Mouse (Mus musculus): ENCODE data around the gene A930009A15Rik.

Gene A930009A15Rik

GRCm38 (mm10) chr10:115569712-115570491 lies at the start of gene A930009A15Rik:
TSS of gene A930009A15Rik (plus strand) at chr10:115569986.
- no peak for DNase-seq (ENCODE audit: low spot score)

DNA sequence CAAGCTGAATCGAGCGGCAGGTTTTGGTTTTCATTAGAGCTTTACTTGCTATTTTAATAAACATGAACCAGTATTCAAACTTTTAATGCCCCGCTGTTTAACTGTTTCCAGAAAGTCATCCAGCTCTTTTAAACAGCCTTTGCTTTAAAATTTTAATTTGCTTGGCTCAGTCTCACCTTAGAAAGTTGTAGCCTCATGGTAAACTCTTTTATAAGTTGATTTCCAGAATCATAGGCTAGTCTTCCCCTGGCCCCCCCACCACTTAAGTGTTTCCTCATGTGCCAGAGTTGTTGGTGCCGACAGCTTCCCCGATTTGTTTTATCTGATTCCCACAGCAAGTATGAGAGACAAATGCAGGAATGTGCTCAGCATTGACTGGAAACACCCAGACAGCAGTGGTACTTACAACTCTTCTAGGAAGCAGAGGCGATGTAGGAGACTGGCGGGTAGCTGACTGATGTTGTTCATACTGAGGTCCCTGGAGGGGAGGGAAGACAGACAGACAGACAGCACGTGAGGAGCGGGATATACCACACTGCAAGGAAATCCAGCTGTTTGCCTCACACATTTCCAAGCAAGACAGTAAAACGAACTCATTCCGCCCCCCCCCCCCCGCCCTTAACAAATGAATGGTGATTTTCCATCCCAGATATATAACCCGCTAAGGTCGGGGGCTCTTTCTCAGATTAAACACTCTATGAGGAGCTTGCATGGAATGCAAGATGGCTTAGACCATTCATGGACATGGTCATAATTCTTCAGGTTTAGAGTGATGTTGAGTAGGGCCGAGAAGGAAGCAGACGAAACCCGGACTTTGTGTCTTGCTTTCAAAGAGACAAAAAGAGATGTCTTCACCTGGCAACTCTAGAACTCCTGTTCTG lies 49.3 kb upstream of the A930009A15Rik start:
- DNase-seq (ENCODE audit: low spot score) = no peak

DNA sequence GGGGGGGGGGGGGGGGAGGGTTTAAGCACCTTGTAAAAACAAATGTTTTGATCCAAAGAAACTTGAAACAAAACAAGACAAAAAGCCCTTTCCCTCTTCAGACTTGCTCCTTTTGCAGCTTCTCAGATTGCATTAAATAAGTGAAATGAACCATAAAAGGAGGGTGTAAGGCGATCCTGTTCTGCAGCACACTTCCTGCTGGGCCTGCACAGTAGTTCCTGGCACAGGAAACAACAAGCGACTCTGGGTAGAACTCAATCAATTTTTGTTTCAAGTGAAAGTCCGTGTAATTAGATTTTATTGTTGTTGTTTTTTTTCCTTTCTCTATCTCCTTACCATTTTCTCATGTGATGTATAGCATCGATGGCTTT lies 48.7 kb upstream of the A930009A15Rik start:
- DNase-seq (ENCODE audit: low spot score) = no peak

DNA sequence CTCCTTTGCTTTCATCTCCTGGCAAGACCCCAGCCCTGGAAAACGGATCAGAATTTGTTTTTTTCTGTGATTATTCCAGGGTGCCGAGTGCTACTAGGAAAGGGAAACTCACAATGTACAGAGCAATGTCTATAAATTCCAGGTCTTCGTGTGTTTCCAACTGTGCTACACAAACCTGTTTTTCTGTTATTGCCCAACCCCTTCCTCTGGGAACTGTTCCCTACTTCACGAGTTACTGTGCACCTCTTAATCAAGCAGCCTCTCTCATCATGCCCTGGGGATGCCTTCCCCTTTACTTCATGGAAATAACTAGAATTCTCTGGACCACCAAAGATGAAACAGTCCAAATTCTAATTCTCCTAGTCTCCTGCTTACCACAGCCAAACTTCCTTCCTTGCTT lies 40.9 kb upstream of the A930009A15Rik start:
- no peak for DNase-seq (ENCODE audit: low spot score)

GRCm38 (mm10) chr10:115529768-115530167 lies 40.0 kb upstream of the A930009A15Rik start:
- DNase-seq (ENCODE audit: low spot score) = no peak

- DNase-seq (ENCODE audit: low spot score) = no peak
These were observed 39.0 kb upstream of the A930009A15Rik start for GRCm38 (mm10) chr10:115530746-115531145.

DNA sequence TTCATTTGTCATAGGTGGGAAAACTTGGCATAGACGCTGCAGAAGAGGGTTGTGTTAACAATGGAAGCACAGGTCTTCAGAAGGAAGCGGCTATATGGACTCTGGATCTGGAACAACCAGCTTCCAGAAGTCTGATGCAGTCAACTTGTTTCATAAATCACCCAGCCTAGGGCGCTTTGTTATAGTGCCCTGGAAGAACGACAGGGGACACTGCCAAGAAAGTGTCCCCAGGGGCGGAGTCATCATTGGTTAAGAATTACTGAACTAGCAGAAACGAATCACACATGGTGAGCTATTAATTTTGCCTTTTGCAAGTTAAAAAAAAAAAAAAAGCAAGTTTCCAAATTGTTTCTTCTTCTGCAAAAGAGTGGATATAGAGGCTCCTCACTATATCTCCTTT lies 26.9 kb upstream of the A930009A15Rik start:
- no peak for DNase-seq (ENCODE audit: low spot score)

- DNase-seq (ENCODE audit: low spot score) = no peak
These were observed 19.5 kb upstream of the A930009A15Rik start for GRCm38 (mm10) chr10:115550253-115550652.

DNA sequence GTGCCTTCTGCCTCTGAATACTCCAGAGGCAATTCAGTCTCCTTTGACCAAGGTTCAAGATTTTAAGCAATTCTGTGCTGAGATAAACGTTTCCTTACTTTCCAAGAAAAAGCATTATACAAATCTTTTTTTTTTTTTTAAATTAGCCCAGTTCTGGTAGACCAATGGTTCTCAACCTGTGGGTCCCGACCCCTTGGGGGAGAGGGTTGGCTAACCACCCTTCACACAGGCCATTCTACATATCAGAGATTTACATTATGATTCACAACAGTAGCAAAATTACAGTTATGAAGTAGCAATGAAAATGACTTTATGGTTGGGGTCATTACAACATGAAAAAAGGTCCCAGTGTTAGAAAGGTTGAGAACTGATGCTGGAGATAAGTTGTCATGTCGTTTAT lies 18.7 kb upstream of the A930009A15Rik start:
- no peak for DNase-seq (ENCODE audit: low spot score)

DNA sequence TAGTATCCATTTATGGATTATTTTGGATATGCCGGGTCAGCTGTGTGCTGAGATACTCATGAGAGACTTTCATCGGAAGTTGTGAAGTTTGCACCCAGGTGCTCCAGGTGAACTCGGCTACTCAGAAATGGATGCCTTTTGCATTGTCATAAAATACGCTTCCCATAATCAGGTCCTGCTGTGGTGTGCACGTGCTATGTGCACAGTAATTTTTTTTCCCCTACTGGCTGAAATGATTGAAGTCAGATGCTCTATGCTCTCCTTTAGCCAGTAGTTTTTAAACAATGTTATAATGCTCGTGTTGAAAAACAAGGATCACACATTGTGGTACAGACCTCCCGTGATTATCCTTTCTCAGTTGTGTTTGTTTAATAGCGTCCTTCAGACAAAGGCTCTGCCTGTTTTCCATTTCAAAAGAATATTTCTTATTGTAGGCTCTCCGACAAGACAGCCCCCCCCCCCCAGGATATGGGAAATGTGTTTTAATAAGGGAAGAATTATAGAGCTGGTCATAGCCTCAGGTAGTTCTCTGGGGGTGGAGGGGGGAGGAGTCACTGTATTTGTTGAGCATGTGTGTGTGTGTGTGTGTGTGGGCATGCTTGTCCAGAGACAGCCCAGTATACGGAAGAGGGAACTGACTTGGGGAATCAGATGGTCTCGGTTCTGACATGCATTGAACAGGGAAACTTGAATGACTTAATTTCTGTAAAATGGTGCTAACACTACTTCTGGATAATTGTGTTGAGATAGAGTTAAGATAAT lies 16.3 kb upstream of the A930009A15Rik start:
- DNase-seq (ENCODE audit: low spot score) = no peak

- no peak for DNase-seq (ENCODE audit: low spot score)
These were observed 14.5 kb upstream of the A930009A15Rik start for GRCm38 (mm10) chr10:115555191-115555765.

GRCm38 (mm10) chr10:115556738-115557242 lies 13.0 kb upstream of the A930009A15Rik start:
- DNase-seq (ENCODE audit: low spot score) = no peak

- DNase-seq (ENCODE audit: low spot score) = no peak
These were observed 8.5 kb upstream of the A930009A15Rik start for GRCm38 (mm10) chr10:115561136-115561880.

- no peak for DNase-seq (ENCODE audit: low spot score)
These were observed 6.7 kb upstream of the A930009A15Rik start for GRCm38 (mm10) chr10:115562911-115563686.

GRCm38 (mm10) chr10:115563961-115564360 lies 5.8 kb upstream of the A930009A15Rik start:
- DNase-seq (ENCODE audit: low spot score) = no peak

DNA sequence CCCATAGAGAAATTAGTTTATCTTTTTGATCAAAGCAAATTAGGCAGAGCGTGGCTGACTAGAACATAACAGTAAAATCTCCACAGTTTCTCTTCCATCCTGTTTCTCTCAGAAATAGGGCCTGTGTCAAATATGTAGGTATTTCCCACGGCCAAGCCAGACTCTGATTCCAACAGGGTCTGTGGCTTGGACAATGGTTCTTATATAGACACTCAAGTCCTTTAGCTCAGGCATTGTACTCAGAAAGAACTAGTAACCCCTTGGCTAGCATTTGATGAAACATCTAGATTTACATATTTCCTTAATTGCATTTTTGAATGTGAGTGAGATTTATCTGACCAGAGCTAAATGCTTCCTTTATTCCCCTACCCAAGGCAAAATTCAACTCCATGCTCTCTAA lies 791 bp downstream of the A930009A15Rik start:
- no peak for DNase-seq (ENCODE audit: low spot score)

DNA sequence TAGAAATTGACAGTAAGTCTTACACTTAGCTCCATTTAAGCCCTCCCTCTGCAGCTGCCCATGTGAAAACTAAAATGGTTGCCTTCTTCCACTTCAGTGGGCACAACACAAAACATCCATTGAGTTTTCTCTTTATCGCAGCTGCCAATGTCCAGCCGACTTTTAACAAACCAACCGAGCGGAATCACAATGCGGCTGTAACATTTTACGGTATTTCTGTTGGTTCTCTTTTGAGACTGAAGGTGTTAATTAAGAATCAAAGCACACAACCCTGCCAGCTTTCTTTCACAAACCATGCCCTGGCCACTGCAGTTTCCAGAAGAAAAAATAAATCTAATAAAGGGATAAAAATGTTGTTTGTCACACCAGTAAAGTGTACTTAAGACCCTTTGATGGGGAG lies 1.5 kb downstream of the A930009A15Rik start:
- DNase-seq (ENCODE audit: low spot score) = no peak

DNA sequence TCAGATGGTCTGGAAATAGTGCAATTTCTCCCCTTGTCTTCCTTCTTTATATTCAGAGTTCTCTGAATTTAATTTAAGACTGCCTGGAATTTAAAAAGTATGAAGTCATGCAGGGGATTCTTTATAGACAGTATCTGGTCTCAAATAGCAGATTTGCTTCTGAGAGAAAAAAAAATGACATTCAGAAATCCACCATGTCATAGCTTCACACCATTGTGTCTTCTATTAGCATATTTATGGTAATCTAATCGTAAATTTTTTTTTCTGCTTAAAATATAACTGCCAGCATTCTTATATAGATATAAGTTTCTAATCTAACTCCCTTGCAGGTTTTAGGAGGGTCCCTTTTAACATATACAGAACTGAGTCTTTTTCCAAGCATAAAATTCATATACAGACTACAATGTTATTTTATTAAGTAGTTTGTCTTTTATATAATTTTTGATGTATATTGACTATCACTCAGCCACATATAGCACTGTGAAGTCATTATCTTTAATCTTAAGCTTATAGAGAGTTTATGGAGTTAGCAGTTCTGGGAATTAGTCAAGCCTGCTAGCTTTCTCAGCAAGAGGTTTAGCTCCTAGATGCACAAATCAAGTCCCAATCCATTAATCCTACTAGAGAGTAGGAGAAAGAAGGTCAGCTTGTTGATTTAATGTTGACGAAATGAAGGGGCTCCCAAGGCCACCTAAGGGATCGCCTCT lies 2.1 kb downstream of the A930009A15Rik start:
- no peak for DNase-seq (ENCODE audit: low spot score)

DNA sequence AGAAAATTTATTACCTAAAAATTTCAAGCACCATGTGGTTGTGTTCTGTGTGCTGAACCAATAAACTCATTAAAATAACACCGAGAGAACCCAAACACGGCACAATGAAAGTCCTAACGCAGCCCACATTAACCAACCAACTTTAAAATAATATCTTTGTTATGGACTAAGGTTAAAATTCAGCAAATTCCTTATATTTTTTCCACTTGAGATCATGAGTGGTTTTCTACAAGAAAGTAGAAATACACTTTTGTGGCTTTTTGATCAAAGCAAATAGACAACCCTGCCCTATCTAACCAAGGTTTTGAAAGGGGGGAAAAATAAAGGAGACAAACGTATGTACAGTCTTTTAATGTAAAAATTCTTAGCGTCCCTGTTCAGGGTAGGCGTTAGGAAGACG lies 9.3 kb downstream of the A930009A15Rik start:
- DNase-seq (ENCODE audit: low spot score) = no peak

- no peak for DNase-seq (ENCODE audit: low spot score)
These were observed 9.7 kb downstream of the A930009A15Rik start for GRCm38 (mm10) chr10:115579494-115579893.
